Mouse (Mus musculus): ENCODE data around the gene Dnajc5. TPM values are rescaled to one million over a fixed set of nuclear protein-coding genes. Genes with fewer than 3 reads are reported as not detected.
A peak's percentile ranks its signal among the peaks of the same experiment; 100 is the strongest.
"Not testable (repeated sequence)": the region's sequence is repeated elsewhere in the genome, so short reads cannot be mapped to it uniquely, and the experiment has no call there.

The Dnajc5 gene
- polyA plus RNA-seq, 1 experiment from 2014 or later, result 198 TPM

- no peaks in the 10 kb centered on the region for H3K27me3 ChIP-seq
- H3K4me1 ChIP-seq (replicated peaks), result peaks cover 14% of the 10 kb centered on the region
- no peak within 1 kb of the TSS for H3K4me2 ChIP-seq (replicated peaks)
- H3K9me3 ChIP-seq, result no peaks in the 10 kb centered on the region
- WGBS, result 86% methylated on average over 31 of the region's 31 CpGs
- H3K36me3 ChIP-seq, result no peaks in the 10 kb centered on the region
- H3K9ac ChIP-seq (replicated peaks), result no peak within 1 kb of the TSS
- H3K27ac ChIP-seq, result no peak within 1 kb of the TSS
- no peak within 1 kb of the TSS for H3K4me3 ChIP-seq (replicated peaks)
- ATAC-seq, result no peak
Observed at GRCm38 (mm10) chr2:181493156-181493927, 26.9 kb upstream of the Dnajc5 start, which contains the start of gene Abhd16b. Gene Abhd16b (plus strand): TSS chr2:181493206.

GRCm38 (mm10) chr2:181494266-181494945 is 25.9 kb upstream of the Dnajc5 start:
- Histone ChIP-seq H3K4me1 (replicated peaks) (peaks cover 19% of the 10 kb centered on the region), H3K27ac (no peak overlapping the region), H3K9ac (replicated peaks) (no peak overlapping the region), H3K9me3 (no peaks in the 10 kb centered on the region), H3K36me3 (0 out of 2 replicates have a peak, but pooled peaks cover 3% of the 10 kb centered on the region), H3K4me2 (replicated peaks) (no peak overlapping the region), H3K27me3 (no peaks in the 10 kb centered on the region), H3K4me3 (replicated peaks) (no peak overlapping the region)
- ATAC-seq, result no peak
- WGBS, result 75% methylated on average over 26 of the region's 26 CpGs

- H3K9ac ChIP-seq (replicated peaks); H3K4me3 ChIP-seq (replicated peaks); H3K9me3 ChIP-seq; H3K27me3 ChIP-seq; ATAC-seq; H3K27ac ChIP-seq: not testable (repeated sequence)
- H3K36me3 ChIP-seq, result peaks cover 16% of the 10 kb centered on the region
- peak overlapping the region; percentile 99; the same call in 1 of the 2 replicates for H3K4me2 ChIP-seq (replicated peaks)
- whole genome bisulfite sequencing, result 61% methylated on average over 8 of the region's 8 CpGs
- H3K4me1 ChIP-seq (replicated peaks), result peaks cover 19% of the 10 kb centered on the region
Observed at GRCm38 (mm10) chr2:181495845-181496244, 24.4 kb upstream of the Dnajc5 start.

GRCm38 (mm10) chr2:181496281-181496680 is 24.0 kb upstream of the Dnajc5 start:
- H3K4me2 ChIP-seq (replicated peaks), result peak overlapping the region; percentile 99
- peak overlapping the region; percentile 80 for H3K27ac ChIP-seq
- H3K9ac ChIP-seq (replicated peaks), result peak overlapping the region; percentile 61
- H3K4me3 ChIP-seq (replicated peaks), result peak overlapping the region; percentile 96
- peaks cover 19% of the 10 kb centered on the region for H3K4me1 ChIP-seq (replicated peaks)
- peaks cover 20% of the 10 kb centered on the region for H3K36me3 ChIP-seq
- no peaks in the 10 kb centered on the region for H3K27me3 ChIP-seq
- peak; percentile 25 for ATAC-seq
- H3K9me3 ChIP-seq, result no peaks in the 10 kb centered on the region
- 14% methylated on average over 8 of the region's 8 CpGs for WGBS

- Histone ChIP-seq H3K36me3 (peaks cover 27% of the 10 kb centered on the region), H3K9me3 (no peaks in the 10 kb centered on the region), H3K4me2 (replicated peaks) (peak within 1 kb of the TSS; percentile 99), H3K9ac (replicated peaks) (peak within 1 kb of the TSS; percentile 95), H3K27me3 (no peaks in the 10 kb centered on the region), H3K4me1 (replicated peaks) (peaks cover 19% of the 10 kb centered on the region), H3K27ac (peak within 1 kb of the TSS; percentile 83), H3K4me3 (replicated peaks) (peak within 1 kb of the TSS; percentile 96)
- peak; percentile 98 for ATAC-seq
- WGBS, result under 1% methylated on average over 46 of the region's 46 CpGs
Observed at GRCm38 (mm10) chr2:181496831-181497547, 23.3 kb upstream of the Dnajc5 start, which contains the start of gene Tpd52l2. Gene Tpd52l2 (plus strand): TSS chr2:181497142.

- Histone ChIP-seq H3K9me3 (no peaks in the 10 kb centered on the region), H3K36me3 (peaks cover 33% of the 10 kb centered on the region), H3K4me1 (replicated peaks) (peaks cover 19% of the 10 kb centered on the region), H3K4me3 (replicated peaks) (peak overlapping the region; percentile 96), H3K27ac (peak overlapping the region; percentile 83), H3K4me2 (replicated peaks) (peak overlapping the region; percentile 99), H3K9ac (replicated peaks) (peak overlapping the region; percentile 95), H3K27me3 (no peaks in the 10 kb centered on the region)
- 0% methylated on average over 12 of the region's 12 CpGs for WGBS
- no peak; the same call in 1 of the 2 replicates for ATAC-seq
Observed at GRCm38 (mm10) chr2:181497548-181497875, 22.8 kb upstream of the Dnajc5 start.

- peaks cover 43% of the 10 kb centered on the region for H3K36me3 ChIP-seq
- H3K4me3 ChIP-seq (replicated peaks), result no peak overlapping the region
- WGBS, result 74% methylated on average over 4 of the region's 4 CpGs
- H3K27me3 ChIP-seq, result no peaks in the 10 kb centered on the region
- H3K4me2 ChIP-seq (replicated peaks), result peak overlapping the region; percentile 99; the same call in 1 of the 2 replicates
- H3K27ac ChIP-seq, result no peak overlapping the region
- no peaks in the 10 kb centered on the region for H3K9me3 ChIP-seq
- H3K9ac ChIP-seq (replicated peaks), result no peak overlapping the region
- no peak for ATAC-seq
- peaks cover 19% of the 10 kb centered on the region for H3K4me1 ChIP-seq (replicated peaks)
Observed at GRCm38 (mm10) chr2:181498644-181499043, 21.6 kb upstream of the Dnajc5 start.

GRCm38 (mm10) chr2:181509191-181509590 is 11.1 kb upstream of the Dnajc5 start:
- H3K27ac ChIP-seq, result no peak overlapping the region
- H3K9me3 ChIP-seq, result no peaks in the 10 kb centered on the region
- no peak for ATAC-seq
- H3K27me3 ChIP-seq, result no peaks in the 10 kb centered on the region
- peaks cover 91% of the 10 kb centered on the region for H3K36me3 ChIP-seq
- no peaks in the 10 kb centered on the region for H3K4me1 ChIP-seq (replicated peaks)
- no peak overlapping the region for H3K4me2 ChIP-seq (replicated peaks)
- no peak overlapping the region for H3K4me3 ChIP-seq (replicated peaks)
- 91% methylated on average over 2 of the region's 2 CpGs for WGBS
- H3K9ac ChIP-seq (replicated peaks), result no peak overlapping the region

- H3K27ac ChIP-seq, result no peak overlapping the region
- peaks cover 91% of the 10 kb centered on the region for H3K36me3 ChIP-seq
- no peaks in the 10 kb centered on the region for H3K4me1 ChIP-seq (replicated peaks)
- no peaks in the 10 kb centered on the region for H3K27me3 ChIP-seq
- 96% methylated on average over 8 of the region's 8 CpGs for WGBS
- no peak overlapping the region for H3K4me3 ChIP-seq (replicated peaks)
- no peak overlapping the region for H3K9ac ChIP-seq (replicated peaks)
- no peak for ATAC-seq
- H3K9me3 ChIP-seq, result no peaks in the 10 kb centered on the region
- no peak overlapping the region for H3K4me2 ChIP-seq (replicated peaks)
Observed at GRCm38 (mm10) chr2:181511231-181511630, 9.1 kb upstream of the Dnajc5 start.

GRCm38 (mm10) chr2:181519201-181519600 is 1.1 kb upstream of the Dnajc5 start:
- peaks cover 32% of the 10 kb centered on the region for H3K36me3 ChIP-seq
- H3K27ac ChIP-seq, result peak overlapping the region; percentile 98
- peak overlapping the region; percentile 96 for H3K4me3 ChIP-seq (replicated peaks)
- H3K9me3 ChIP-seq, result no peaks in the 10 kb centered on the region
- WGBS, result 77% methylated on average over 3 of the region's 3 CpGs
- no peak for ATAC-seq
- H3K9ac ChIP-seq (replicated peaks), result peak overlapping the region; percentile 96
- H3K27me3 ChIP-seq, result no peaks in the 10 kb centered on the region
- H3K4me1 ChIP-seq (replicated peaks), result peaks cover 38% of the 10 kb centered on the region
- peak overlapping the region; percentile 62 for H3K4me2 ChIP-seq (replicated peaks)

- H3K4me2 ChIP-seq (replicated peaks), result peak overlapping the region; percentile 62
- H3K9ac ChIP-seq (replicated peaks), result peak overlapping the region; percentile 96
- peaks cover 18% of the 10 kb centered on the region for H3K36me3 ChIP-seq
- H3K27ac ChIP-seq, result peak overlapping the region; percentile 98
- no peaks in the 10 kb centered on the region for H3K9me3 ChIP-seq
- peaks cover 41% of the 10 kb centered on the region for H3K4me1 ChIP-seq (replicated peaks)
- 0% methylated on average over 17 of the region's 17 CpGs for WGBS
- H3K27me3 ChIP-seq, result no peaks in the 10 kb centered on the region
- H3K4me3 ChIP-seq (replicated peaks), result peak overlapping the region; percentile 96
- ATAC-seq, result no peak
Observed at GRCm38 (mm10) chr2:181520936-181521227, 597 bp downstream of the Dnajc5 start.

GRCm38 (mm10) chr2:181521491-181521890 is 1.2 kb downstream of the Dnajc5 start:
- no peak overlapping the region for H3K27ac ChIP-seq
- peaks cover 41% of the 10 kb centered on the region for H3K4me1 ChIP-seq (replicated peaks)
- 61% methylated on average over 10 of the region's 10 CpGs for WGBS
- no peaks in the 10 kb centered on the region for H3K9me3 ChIP-seq
- no peak for ATAC-seq
- no peaks in the 10 kb centered on the region for H3K27me3 ChIP-seq
- H3K4me3 ChIP-seq (replicated peaks), result peak overlapping the region; percentile 96
- peaks cover 12% of the 10 kb centered on the region for H3K36me3 ChIP-seq
- peak overlapping the region; percentile 96 for H3K9ac ChIP-seq (replicated peaks)
- peak overlapping the region; percentile 62 for H3K4me2 ChIP-seq (replicated peaks)

Data from midbrain, embryonic 13.5 days (tissue).